12 mouse cellular contexts compared by ENCODE assay signal in the genomic region with DNA sequence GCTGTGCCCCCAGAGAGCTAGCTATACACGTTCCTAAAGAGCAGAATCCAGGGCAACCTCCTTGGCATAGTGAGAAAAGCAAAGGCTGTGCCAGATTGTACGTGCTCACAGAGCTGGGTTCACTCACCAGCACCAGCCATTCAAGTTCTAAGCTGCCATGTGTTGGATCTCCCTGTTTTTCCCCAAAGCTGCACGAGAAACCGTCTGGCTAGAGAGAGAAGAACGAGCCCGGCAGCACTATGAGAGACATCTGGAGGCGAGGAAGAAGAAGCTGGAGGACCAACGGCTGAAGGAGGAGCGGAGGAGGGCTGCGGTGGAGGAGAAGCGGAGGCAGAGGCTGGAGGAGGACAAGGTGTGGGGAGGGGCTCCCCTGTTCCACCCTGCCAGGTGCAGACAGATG.
"Had no signal": no experiment of that assay in that cellular context is flagged by ENCODE, and none has a peak within 500 bp of the region (broad histone marks: within the 10 kb centered on the region; RNA-seq: fewer than 3 reads in every experiment).

No protein-coding gene starts in this region.

- DNase-seq: kidney, adult 18-20 months; kidney, postnatal 25 days; liver, postnatal 0 days; lung, embryonic 14.5 days; spleen, adult 18-20 months; thymus, adult 2 months; thymus, postnatal 4 days had no signal

- ATAC-seq: hindbrain, postnatal 0 days; inflammation-experienced regulatory T-cells, adult 6 months; intestine, embryonic 16.5 days; liver, postnatal 0 days; lung, postnatal 0 days; midbrain, embryonic 15.5 days had no signal
